Mouse (Mus musculus) lung, postnatal 0 days (tissue): ENCODE results near the gene Intu.

Experiments used
- CTCF ChIP-seq: IDR thresholded peaks from 2 replicates; pipeline ENCODE4 v1.5.1; 2016; ENCODE audit warnings: antibody characterized with exemption, mild to moderate bottlenecking
- EP300 ChIP-seq: IDR thresholded peaks from 2 replicates; pipeline ENCODE4 v1.6.1; 2016; ENCODE audit warnings: antibody characterized with exemption, mild to moderate bottlenecking, control low read depth

- TF ChIP-seq CTCF: no peak
- no peak for TF ChIP-seq EP300
These were observed 147.8 kb downstream of the Intu start for GRCm38 (mm10) chr3:40678856-40679255.
